Mouse (Mus musculus): ENCODE data around the gene Pomgnt1.

Pomgnt1 gene

DNA sequence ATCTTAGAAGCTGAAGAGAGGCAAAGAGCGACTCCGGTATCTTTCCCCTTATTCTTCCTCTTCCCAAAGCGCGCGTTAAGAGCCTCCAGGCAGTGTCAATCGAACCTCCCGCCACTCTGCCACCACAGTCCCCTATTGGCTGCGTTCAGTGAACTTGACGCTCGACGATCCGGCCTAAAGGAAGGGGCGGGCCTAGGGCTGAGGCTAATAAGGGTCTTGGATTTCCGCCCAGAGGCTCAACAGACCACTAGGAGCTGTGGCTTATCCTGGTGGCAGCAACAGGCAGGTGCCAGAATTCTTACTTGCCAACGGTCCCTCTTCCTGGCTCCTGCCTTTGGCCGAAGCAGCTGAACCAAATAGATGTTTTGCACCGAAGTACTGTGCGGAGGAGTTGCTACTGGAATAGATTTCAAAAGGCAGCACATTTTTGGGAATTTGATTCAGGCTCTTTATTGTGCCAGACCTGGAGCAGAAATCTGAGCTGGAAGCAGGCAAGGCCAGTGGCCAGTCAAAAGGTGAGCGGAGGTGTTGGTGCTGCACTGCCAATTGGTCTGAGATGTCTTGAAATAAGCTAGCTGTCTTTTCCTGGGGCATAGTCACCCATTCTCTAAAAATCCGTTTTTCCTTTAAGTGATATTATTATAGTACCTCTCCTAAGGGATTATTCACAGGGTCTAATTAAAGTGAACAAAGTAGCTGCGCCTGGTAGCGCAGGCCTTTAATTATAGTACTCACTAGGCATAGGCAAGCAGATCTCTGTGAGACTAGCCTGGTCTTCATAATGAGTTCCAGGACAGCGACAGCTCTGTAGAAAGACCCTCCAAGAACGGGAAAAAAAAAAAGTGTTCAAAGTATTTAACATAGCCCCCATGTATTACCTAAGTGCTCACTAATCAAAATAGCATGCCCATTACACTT, at the start of gene Pomgnt1, which contains the start of gene Rad54l:
TSS of gene Pomgnt1 (plus strand) at position 239 of the 918 bp plus-strand sequence.
TSS of gene Rad54l (minus strand) at position 89 of the 918 bp plus-strand sequence.
- peak; percentile 89 for DNase-seq (ENCODE audit: low spot score)

DNA sequence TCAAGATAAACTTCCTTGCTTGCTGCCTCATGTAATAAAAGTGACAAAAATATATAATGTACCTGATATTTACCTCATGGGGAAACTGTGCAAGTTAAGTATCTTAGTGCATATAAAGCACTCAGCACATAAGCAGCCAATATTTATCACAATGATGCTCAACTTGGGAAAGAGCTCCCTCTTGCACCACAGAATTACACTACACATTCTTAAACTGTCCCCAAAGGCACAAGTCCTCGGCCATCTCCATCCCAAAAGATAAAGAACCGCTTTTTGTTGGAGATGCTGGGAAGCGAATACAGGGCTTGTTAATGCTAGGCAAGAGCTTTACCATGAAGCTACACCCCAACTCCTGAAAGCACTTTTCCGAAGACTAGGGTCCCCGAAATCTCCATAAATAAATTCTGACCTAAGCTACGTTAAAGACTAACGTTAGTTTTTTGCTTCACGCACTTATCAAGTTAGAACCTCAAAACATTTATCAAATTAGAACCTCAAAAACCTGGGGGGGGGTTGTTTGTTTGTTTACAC, 49.4 kb upstream of the Pomgnt1 start:
- DNase-seq (ENCODE audit: low spot score) = peak; percentile 32

GRCm38 (mm10) chr4:116074861-116075620, 48.6 kb upstream of the Pomgnt1 start, which contains the start of the genes Uqcrh and Lrrc41:
TSS of gene Uqcrh (minus strand) at chr4:116075071.
TSS of gene Lrrc41 (plus strand) at chr4:116075269.
- peak; percentile 94 for DNase-seq (ENCODE audit: low spot score)

- peak; percentile 72 for DNase-seq (ENCODE audit: low spot score)
These were observed 47.8 kb upstream of the Pomgnt1 start for GRCm38 (mm10) chr4:116075631-116076368.

- DNase-seq (ENCODE audit: low spot score) = peak; percentile 23
These were observed 47.0 kb upstream of the Pomgnt1 start for GRCm38 (mm10) chr4:116076369-116077231.

DNA sequence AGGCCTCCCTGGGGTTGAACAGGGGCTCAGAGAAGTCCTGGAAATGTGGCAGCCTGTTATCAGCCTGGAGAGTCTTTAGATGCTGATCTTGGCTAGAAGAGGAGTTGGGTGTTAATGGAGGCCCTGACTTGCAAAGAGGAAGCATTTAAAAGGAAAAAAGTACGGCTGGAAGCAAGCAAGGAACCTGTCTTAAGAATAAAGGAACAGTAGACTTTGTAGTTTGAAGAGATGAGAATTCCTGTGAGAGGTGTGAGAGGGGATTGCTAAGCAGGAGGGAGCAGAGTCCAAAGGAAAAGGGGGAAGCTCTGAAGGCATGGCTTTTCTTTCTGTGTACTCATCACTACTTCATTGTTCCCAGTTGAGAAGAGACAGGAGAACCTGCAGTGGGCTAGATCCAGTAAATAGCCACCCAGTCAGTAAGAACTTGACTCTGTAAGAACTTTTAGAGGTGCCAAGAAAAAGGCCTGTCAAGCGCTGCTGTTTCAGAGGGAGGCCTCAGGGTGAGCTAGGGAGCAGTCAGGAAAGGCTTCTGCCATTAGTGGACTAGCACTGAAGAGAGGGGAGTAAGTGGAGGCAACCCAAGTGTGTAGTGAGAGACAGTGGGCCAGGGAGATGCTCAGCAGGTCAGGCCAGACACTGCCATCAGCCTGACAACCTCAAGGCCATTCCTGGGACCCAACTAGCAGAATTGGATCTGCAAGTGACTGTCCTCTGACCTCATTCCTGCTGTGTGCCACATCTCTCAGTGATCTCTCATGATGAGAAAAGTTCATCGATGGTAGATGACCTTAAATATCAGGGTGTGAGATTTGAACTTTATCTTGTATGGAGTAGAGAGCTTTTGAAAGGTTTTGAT, 46.2 kb upstream of the Pomgnt1 start:
- DNase-seq (ENCODE audit: low spot score) = no peak

- DNase-seq (ENCODE audit: low spot score) = no peak
These were observed 35.0 kb upstream of the Pomgnt1 start for GRCm38 (mm10) chr4:116088510-116089249.

DNA sequence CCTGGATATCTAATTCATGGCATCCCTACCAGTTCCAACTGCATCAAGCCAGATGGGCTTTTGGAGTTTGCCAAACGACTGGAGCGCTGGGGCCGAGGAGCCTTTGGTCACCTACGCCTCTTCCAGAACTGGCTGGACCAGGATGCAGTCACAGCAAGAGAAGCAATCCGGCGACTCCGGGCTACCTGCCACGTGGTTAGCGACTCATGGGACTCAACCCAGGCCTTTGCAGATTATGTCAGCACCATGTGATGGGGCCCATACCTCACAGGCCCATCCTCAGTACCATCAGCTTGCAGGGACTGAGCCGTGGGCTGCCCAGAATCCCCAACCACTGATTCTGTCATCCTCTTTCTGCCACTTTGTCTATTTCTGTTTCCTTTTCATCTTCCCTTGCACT, 27.3 kb upstream of the Pomgnt1 start:
- no peak for DNase-seq (ENCODE audit: low spot score)

DNA sequence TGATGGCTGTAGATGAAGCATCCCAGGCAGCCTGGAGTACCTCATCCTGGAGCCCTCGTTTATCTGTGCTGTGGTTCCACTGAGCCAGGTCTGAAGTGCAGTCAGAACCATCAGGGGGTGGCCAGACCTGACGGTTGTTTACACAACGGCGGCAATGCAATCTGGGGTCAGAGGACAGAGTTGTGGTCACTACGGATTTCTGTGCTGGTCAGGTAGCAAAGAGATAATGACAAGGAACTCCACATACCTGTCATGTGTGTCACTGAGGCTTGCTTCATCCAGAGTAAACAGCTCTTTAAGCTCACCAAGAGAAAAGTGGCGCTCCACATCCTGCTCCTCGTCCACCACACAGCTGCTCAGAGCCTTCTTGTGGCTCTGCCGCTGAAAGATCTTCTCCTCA, 26.4 kb upstream of the Pomgnt1 start:
- no peak for DNase-seq (ENCODE audit: low spot score)

- DNase-seq (ENCODE audit: low spot score) = no peak
These were observed 22.7 kb upstream of the Pomgnt1 start for GRCm38 (mm10) chr4:116100959-116101358.

GRCm38 (mm10) chr4:116105278-116105677, 18.4 kb upstream of the Pomgnt1 start:
- no peak for DNase-seq (ENCODE audit: low spot score)

GRCm38 (mm10) chr4:116110695-116111094, 12.9 kb upstream of the Pomgnt1 start:
- DNase-seq (ENCODE audit: low spot score) = no peak

DNA sequence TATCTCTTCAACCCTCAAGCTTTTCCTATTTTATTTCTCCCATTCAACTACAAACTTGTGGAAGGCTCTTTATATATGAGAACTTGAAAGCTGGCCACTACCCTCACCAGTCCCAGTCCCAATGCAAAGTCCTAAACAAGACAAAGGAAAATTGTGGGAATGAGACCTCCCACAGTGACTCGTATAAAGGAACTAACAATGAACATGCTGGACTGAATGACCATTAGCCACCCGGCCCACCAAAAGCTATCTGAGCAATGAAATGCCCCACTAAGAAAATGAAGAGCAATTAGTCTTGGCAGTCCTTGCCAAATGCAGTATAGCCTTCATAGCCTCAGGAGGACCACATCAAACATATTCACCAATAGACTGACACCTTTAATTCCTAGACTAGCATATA, 12.2 kb upstream of the Pomgnt1 start:
- DNase-seq (ENCODE audit: low spot score) = no peak

DNA sequence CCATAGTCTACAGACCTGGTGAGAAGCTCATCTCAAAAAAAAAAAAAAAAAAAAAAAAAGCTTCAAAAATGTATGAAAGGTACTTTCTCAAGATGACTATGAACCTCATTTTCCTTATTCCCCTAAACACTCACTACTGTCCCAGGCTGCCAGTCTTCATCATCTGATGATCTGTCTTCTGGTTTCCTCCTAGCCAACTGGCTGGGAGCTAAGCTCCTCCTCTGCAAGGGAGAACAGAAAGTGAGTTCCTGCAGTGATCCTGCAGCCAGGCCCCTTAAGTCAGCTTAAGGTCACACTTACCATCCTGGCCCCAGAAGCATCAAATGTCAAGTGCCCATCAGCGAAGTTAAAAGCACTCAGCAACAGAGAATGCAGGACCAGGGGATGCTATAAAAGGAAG, 878 bp upstream of the Pomgnt1 start:
- no peak for DNase-seq (ENCODE audit: low spot score)

DNA sequence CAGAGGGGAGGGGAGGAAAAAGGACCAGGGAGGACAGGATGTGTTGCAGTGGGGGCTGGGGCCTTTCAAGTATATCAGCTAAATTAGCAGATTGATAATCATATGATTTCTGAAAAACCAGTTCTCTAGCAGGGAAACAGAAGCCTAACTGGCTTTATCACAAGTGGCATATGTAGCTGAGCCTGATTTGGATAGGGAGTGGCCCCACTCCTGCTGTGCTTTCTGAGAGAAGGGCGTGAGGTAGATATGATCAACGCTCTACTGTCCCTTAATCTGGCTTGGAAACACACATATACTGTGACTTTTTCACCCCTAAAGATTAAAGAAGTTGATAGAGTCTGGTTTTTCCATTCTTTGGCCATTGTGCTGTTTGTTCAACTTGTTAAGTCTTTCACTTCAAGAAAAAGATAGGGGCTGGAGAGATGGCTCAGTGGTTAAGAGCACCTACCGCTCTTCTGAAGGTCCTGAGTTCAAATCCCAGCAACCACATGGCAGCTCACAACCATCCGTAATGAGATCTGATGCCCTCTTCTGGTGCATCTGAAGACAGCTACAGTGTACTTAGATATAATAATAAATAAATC, 2.3 kb downstream of the Pomgnt1 start:
- DNase-seq (ENCODE audit: low spot score) = no peak

DNA sequence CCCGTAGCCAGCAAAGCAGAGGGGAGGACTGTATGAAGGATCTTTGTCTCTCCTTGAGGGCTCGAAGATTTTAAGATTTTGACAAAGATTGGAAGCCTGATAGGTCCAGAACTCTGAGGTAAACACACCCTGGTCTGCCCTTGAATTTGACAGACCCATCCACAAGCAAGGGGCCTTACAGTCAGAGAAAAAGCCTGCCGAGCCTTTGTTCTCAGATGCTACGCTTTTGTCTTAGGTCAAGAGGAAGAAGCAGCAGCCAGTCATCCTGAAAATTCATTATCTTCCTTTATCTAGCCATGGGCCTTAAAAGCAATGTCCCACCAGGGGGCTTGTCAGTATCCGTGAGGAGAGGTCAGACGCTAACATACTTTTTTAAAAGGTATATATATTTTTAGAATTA, 4.3 kb downstream of the Pomgnt1 start:
- no peak for DNase-seq (ENCODE audit: low spot score)

- DNase-seq (ENCODE audit: low spot score) = no peak
These were observed 9.5 kb downstream of the Pomgnt1 start for GRCm38 (mm10) chr4:116133126-116133525.

GRCm38 (mm10) chr4:116134990-116135389, 11.3 kb downstream of the Pomgnt1 start:
- DNase-seq (ENCODE audit: low spot score) = peak; percentile 41

All from lung, postnatal 25 days (tissue).